Mouse (Mus musculus): ENCODE measurements at regions not wholly inside any gene's neighbourhood (a gene's known extent, or its start where the extent isn't known, plus 50 kb on each side); places are given as distances from the start of the nearest gene placed in this dataset.

DNA sequence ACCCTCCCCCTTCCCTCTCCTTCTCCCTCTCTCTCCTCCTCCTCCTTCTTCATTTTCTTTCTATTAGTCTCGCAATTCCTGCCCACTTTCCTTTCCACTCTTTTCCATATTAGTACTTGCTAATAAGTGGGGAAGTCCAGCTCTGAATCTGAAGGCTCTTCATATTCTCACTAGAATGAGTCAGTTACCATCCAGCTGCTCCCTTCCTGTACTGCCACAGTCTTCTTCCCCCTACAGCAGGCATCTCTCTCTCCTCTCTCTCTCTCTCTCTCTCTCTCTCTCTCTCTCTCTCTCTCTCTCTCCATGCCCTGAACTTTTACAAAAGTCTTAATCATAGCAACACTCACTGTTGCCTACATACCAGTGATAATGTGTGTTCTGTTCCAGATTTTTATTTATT is 226.6 kb upstream of the Pter start:
- Histone ChIP-seq H3K9ac (no peak overlapping the region), H3K4me3 (replicated peaks; ENCODE audit: low read length) (no peak overlapping the region), H3K4me1 (replicated peaks; ENCODE audit: control insufficient read depth, insufficient read depth, low read length) (no peaks in the 10 kb centered on the region), H3K4me2 (replicated peaks) (no peak overlapping the region), H3K9me3 (ENCODE audit: control insufficient read depth, low read length) (no peaks in the 10 kb centered on the region), H3K27ac (no peak overlapping the region), H3K36me3 (replicated peaks; ENCODE audit: control insufficient read depth, insufficient read depth) (no peaks in the 10 kb centered on the region), H3K27me3 (ENCODE audit: control insufficient read depth, insufficient read depth, low read length) (no peaks in the 10 kb centered on the region)
- DNase-seq (ENCODE audit: low spot score) (no peak), ATAC-seq (ENCODE audit: low FRiP score) (no peak)
- 50% methylated on average over 1 of the region's 1 CpGs for WGBS

DNA sequence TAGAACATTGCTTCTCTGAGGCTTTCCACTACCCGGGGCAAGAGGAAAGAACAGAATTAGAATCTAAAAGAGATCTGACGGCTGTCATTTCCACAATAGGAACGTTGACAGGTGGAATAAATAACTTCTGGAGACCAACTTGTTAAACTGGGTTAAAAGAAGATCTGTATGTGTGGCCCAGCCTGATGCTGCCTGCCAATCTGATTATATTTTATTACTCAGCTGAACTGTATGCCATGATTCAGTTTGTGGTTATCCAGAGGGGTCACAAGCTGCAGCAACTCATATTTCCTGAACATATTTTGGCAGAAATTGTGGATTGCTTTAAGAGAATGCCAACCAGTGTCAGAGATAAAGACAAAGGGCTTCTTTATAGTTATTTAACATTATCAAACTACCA is 224.5 kb upstream of the Pter start:
- no peak overlapping the region for H3K4me2 ChIP-seq (replicated peaks)
- DNase-seq (ENCODE audit: low spot score), result no peak
- H3K27ac ChIP-seq, result no peak overlapping the region
- no peaks in the 10 kb centered on the region for H3K27me3 ChIP-seq (ENCODE audit: control insufficient read depth, insufficient read depth, low read length)
- H3K4me3 ChIP-seq (replicated peaks; ENCODE audit: low read length), result no peak overlapping the region
- ATAC-seq (ENCODE audit: low FRiP score), result no peak
- no peak overlapping the region for H3K9ac ChIP-seq
- H3K4me1 ChIP-seq (replicated peaks; ENCODE audit: control insufficient read depth, insufficient read depth, low read length), result no peaks in the 10 kb centered on the region
- H3K9me3 ChIP-seq (ENCODE audit: control insufficient read depth, low read length), result no peaks in the 10 kb centered on the region
- 64% methylated on average over 3 of the region's 3 CpGs for WGBS
- H3K36me3 ChIP-seq (replicated peaks; ENCODE audit: control insufficient read depth, insufficient read depth), result no peaks in the 10 kb centered on the region

DNA sequence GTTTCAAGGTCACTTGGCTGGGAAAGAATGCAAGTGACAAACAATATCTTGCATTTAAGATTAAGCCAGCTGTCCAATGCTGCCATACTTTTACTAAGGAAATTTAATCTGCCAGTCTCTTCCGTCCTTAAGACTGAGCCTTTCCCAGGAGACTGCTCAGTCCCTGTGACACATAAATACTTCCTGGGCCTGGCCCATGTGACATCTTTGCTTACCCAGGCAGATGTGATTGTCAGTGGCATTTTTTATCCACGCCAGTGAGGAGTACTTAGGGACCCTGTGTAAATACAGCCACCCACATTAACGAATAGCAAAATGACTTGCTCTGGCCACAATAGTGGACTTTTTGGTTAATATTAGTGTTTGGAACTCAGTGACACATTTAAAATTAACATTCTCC is 216.3 kb upstream of the Pter start:
- H3K27me3 ChIP-seq (ENCODE audit: control insufficient read depth, insufficient read depth, low read length), result no peaks in the 10 kb centered on the region
- no peak overlapping the region for H3K4me2 ChIP-seq (replicated peaks)
- H3K36me3 ChIP-seq (replicated peaks; ENCODE audit: control insufficient read depth, insufficient read depth), result no peaks in the 10 kb centered on the region
- 45% methylated on average over 3 of the region's 3 CpGs for WGBS
- DNase-seq (ENCODE audit: low spot score) (no peak), ATAC-seq (ENCODE audit: low FRiP score) (no peak)
- no peak overlapping the region for H3K4me3 ChIP-seq (replicated peaks; ENCODE audit: low read length)
- no peaks in the 10 kb centered on the region for H3K4me1 ChIP-seq (replicated peaks; ENCODE audit: control insufficient read depth, insufficient read depth, low read length)
- no peak overlapping the region for H3K27ac ChIP-seq
- H3K9ac ChIP-seq, result no peak overlapping the region
- no peaks in the 10 kb centered on the region for H3K9me3 ChIP-seq (ENCODE audit: control insufficient read depth, low read length)

DNA sequence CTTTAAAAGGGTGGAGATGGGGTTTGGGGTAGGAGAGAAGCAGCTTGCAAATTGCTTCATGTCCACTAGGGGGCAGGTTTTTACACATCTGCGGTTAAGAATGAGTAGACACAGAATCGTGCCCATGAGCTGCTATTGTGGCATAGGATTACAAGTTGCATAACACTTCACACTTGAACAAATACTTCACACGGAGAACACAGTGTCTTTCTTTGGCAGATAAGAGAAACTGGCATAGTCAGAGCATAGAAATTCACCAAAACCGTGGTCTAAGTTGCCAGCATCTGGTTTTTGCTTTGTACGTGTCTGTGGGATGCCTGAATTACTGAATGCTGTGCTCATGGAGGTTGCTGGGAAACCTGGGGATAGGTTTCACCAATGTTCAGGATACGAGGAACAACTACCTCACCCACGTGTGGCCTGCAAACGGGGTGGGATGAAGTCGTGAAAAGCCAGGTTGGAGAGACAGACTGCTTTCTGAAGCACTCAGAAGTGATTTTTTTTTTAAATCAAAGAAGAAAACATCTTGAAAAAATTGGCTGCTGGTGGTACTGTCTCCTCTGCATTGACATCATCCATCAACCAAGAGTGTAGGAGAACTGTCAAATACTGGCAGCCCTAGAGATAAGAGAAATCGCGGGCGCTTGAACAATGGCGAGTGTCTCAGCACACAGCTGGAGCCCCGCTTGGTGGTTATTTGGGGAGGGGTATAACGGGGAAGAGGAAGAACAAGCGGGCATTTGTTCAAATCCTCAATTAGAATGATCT is 214.5 kb upstream of the Pter start:
- Histone ChIP-seq H3K9ac (0 out of 2 replicates have a peak overlapping the region, but pooled peaks have one; percentile 4), H3K4me2 (replicated peaks) (peak overlapping the region; percentile 41), H3K27me3 (ENCODE audit: control insufficient read depth, insufficient read depth, low read length) (no peaks in the 10 kb centered on the region), H3K9me3 (ENCODE audit: control insufficient read depth, low read length) (no peaks in the 10 kb centered on the region), H3K27ac (no peak overlapping the region), H3K36me3 (replicated peaks; ENCODE audit: control insufficient read depth, insufficient read depth) (no peaks in the 10 kb centered on the region), H3K4me3 (replicated peaks; ENCODE audit: low read length) (no peak overlapping the region), H3K4me1 (replicated peaks; ENCODE audit: control insufficient read depth, insufficient read depth, low read length) (no peaks in the 10 kb centered on the region)
- WGBS, result 32% methylated on average over 16 of the region's 16 CpGs
- DNase-seq (ENCODE audit: low spot score) (peak; percentile 84), ATAC-seq (ENCODE audit: low FRiP score) (peak; percentile 78)

DNA sequence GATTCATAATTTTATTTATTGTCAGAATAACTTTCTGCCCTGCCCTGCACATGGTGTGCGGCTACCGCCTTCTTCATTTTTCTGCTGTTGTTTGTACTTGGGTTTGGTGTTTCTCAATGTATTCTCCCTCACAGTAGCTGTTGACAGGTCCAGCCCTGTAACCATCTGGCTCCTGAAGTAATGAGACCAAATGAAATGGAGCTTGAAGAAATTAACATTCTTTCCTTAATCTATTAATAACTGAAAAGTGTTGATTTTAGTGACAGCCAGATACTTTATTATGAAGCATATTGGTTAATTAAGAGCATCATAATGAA is 214.0 kb upstream of the Pter start:
- Histone ChIP-seq H3K27ac (no peak overlapping the region), H3K4me3 (replicated peaks; ENCODE audit: low read length) (no peak overlapping the region), H3K9me3 (ENCODE audit: control insufficient read depth, low read length) (no peaks in the 10 kb centered on the region), H3K36me3 (replicated peaks; ENCODE audit: control insufficient read depth, insufficient read depth) (no peaks in the 10 kb centered on the region), H3K27me3 (ENCODE audit: control insufficient read depth, insufficient read depth, low read length) (no peaks in the 10 kb centered on the region), H3K9ac (no peak overlapping the region), H3K4me1 (replicated peaks; ENCODE audit: control insufficient read depth, insufficient read depth, low read length) (no peaks in the 10 kb centered on the region), H3K4me2 (replicated peaks) (peak overlapping the region; percentile 41)
- DNase-seq (ENCODE audit: low spot score), result no peak
- 58% methylated on average over 2 of the region's 2 CpGs for WGBS
- ATAC-seq (ENCODE audit: low FRiP score), result peak; percentile 72; the same call in 1 of the 2 replicates

DNA sequence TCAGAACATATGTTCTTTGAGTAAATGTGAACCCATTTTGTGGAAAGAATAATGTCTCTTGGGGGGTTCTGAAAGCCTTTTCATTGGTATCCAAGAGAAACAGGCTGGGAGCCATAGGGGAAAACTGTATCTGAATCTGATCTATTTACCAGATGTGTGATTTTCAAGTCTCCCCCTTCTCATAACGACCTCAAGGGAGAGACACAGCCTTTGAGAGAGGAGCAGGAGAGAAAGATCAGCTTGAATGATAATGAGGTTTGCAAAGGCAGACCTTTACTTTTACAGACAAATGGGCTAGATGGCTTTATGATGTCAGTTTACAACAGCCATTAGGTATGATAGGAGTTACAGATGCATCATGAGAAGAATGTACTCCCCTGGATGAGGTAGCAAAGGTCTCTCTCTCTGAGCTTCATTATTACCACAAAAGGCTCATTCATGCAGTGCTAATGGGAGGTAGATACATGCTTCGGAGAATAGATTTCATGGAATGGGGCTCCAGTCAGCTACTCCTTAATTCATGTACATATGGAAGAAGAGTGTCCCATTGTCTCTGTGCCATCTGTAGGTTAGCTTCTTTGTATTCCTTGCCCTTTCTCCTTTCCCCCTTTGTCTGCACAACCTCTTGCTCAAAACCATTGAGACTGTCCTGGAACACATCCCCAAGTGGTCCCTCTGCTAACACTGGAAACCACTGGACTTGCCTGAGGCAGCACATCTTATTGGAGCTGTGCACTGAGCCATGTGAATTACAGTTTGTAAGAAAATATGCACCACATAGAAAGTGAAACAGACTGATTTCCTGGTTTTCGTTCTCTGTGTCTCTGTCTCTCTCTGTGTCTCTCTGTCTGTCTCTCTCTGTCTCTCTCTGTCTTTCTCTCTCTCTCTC is 207.5 kb upstream of the Pter start:
- no peaks in the 10 kb centered on the region for H3K36me3 ChIP-seq (replicated peaks; ENCODE audit: control insufficient read depth, insufficient read depth)
- DNase-seq (ENCODE audit: low spot score) (no peak), ATAC-seq (ENCODE audit: low FRiP score) (peak; percentile 57; the same call in 1 of the 2 replicates)
- H3K27ac ChIP-seq, result no peak overlapping the region
- H3K4me2 ChIP-seq (replicated peaks), result no peak overlapping the region
- no peak overlapping the region for H3K9ac ChIP-seq
- WGBS, result 17% methylated on average over 3 of the region's 3 CpGs
- H3K4me1 ChIP-seq (replicated peaks; ENCODE audit: control insufficient read depth, insufficient read depth, low read length), result 0 out of 2 replicates have a peak, but pooled peaks cover 8% of the 10 kb centered on the region
- H3K9me3 ChIP-seq (ENCODE audit: control insufficient read depth, low read length), result no peaks in the 10 kb centered on the region
- no peaks in the 10 kb centered on the region for H3K27me3 ChIP-seq (ENCODE audit: control insufficient read depth, insufficient read depth, low read length)
- no peak overlapping the region for H3K4me3 ChIP-seq (replicated peaks; ENCODE audit: low read length)

DNA sequence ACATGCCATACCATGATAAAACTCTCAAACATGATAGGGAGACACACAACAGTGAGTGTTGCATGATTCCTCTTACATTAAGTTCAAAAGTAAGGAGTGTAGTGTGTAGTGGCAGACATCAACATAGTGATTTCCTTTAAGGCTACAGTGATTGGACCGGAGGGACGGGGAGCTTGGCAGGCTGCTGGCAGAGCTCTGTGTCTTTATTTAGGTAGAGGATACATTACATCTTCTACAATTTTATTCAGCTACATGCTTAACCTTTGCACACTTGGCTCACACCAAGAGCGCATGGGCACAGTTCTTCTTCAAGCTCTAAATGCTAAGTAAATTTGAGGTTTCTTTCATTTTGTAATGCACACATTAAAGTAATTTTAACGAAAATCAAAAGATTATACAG is 194.6 kb upstream of the Pter start:
- no peak overlapping the region for H3K4me2 ChIP-seq (replicated peaks)
- DNase-seq (ENCODE audit: low spot score) (no peak), ATAC-seq (ENCODE audit: low FRiP score) (no peak)
- WGBS, result 80% methylated on average over 4 of the region's 4 CpGs
- no peaks in the 10 kb centered on the region for H3K36me3 ChIP-seq (replicated peaks; ENCODE audit: control insufficient read depth, insufficient read depth)
- H3K4me1 ChIP-seq (replicated peaks; ENCODE audit: control insufficient read depth, insufficient read depth, low read length), result no peaks in the 10 kb centered on the region
- no peaks in the 10 kb centered on the region for H3K9me3 ChIP-seq (ENCODE audit: control insufficient read depth, low read length)
- no peak overlapping the region for H3K9ac ChIP-seq
- H3K4me3 ChIP-seq (replicated peaks; ENCODE audit: low read length), result no peak overlapping the region
- H3K27me3 ChIP-seq (ENCODE audit: control insufficient read depth, insufficient read depth, low read length), result no peaks in the 10 kb centered on the region
- H3K27ac ChIP-seq, result no peak overlapping the region

DNA sequence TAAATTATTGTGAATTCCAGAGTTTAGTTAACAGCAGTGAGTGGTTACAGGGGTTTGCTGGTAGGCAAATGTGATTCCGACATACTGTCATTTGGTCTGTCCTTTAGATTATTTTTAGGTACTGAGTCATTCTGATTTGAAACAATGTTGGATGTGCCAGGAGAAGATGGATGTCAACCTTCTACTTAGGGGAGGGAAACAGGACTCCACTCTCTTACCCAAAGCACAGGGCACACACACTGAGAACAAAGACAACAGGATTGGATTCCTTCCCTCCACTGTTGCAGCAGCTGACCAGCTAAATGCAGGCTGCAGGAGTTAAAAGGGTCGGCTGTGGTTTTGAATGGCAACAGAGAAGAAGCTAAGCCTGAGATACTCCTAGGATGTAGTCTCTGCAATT is 186.7 kb upstream of the Pter start:
- no peaks in the 10 kb centered on the region for H3K4me1 ChIP-seq (replicated peaks; ENCODE audit: control insufficient read depth, insufficient read depth, low read length)
- H3K36me3 ChIP-seq (replicated peaks; ENCODE audit: control insufficient read depth, insufficient read depth), result no peaks in the 10 kb centered on the region
- no peak overlapping the region for H3K9ac ChIP-seq
- H3K27me3 ChIP-seq (ENCODE audit: control insufficient read depth, insufficient read depth, low read length), result no peaks in the 10 kb centered on the region
- ATAC-seq (ENCODE audit: low FRiP score), result no peak
- H3K27ac ChIP-seq, result no peak overlapping the region
- H3K9me3 ChIP-seq (ENCODE audit: control insufficient read depth, low read length), result 0 out of 2 replicates have a peak, but pooled peaks cover 8% of the 10 kb centered on the region
- H3K4me3 ChIP-seq (replicated peaks; ENCODE audit: low read length), result no peak overlapping the region
- no peak overlapping the region for H3K4me2 ChIP-seq (replicated peaks)
- DNase-seq (ENCODE audit: low spot score), result no peak
- 39% methylated on average over 2 of the region's 2 CpGs for WGBS

DNA sequence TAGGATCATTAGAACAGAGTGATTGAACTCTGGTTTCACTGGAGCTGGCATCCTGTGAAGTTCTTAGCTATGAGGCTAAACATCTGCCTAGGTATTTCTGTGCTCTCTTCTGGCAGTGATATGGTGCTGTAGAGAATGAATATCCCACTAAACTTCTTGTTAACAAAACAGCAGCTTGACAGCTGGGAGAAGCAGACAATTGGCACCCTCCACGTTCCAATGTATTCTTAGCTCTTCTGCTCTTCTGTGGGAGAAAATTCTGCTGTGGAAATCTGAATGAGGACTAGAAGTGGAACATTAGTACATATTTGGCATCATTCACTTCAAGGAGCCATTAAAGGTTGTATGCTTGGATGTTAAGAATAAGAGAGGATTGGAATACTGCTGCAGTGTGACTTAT is 177.0 kb upstream of the Pter start:
- H3K4me3 ChIP-seq (replicated peaks; ENCODE audit: low read length), result no peak overlapping the region

More for the DNA sequence above, 177.0 kb upstream of the Pter start:
- 79% methylated on average over 1 of the region's 1 CpGs for WGBS
- ATAC-seq (ENCODE audit: low FRiP score) (no peak), DNase-seq (ENCODE audit: low spot score) (no peak)
- Histone ChIP-seq H3K36me3 (replicated peaks; ENCODE audit: control insufficient read depth, insufficient read depth) (no peaks in the 10 kb centered on the region), H3K4me1 (replicated peaks; ENCODE audit: control insufficient read depth, insufficient read depth, low read length) (no peaks in the 10 kb centered on the region), H3K9me3 (ENCODE audit: control insufficient read depth, low read length) (no peaks in the 10 kb centered on the region), H3K27me3 (ENCODE audit: control insufficient read depth, insufficient read depth, low read length) (no peaks in the 10 kb centered on the region), H3K9ac (no peak overlapping the region), H3K4me2 (replicated peaks) (no peak overlapping the region), H3K27ac (no peak overlapping the region)

Data from hindbrain, embryonic 14.5 days (tissue).